Mouse (Mus musculus) embryonic facial prominence, embryonic 13.5 days (tissue): ENCODE data around the gene Igf2r. TPM values are rescaled to one million over a fixed set of nuclear protein-coding genes. Genes with fewer than 3 reads are reported as not detected.
"Not testable (repeated sequence)": the region's sequence is repeated elsewhere in the genome, so short reads cannot be mapped to it uniquely, and the experiment has no call there.

ENCODE experiments used
- ATAC-seq: fragments of 200-750 bp; cut with Nextera tagmentation; 2 replicates; pipeline ENCODE4 v1.8.0; 2017; ENCODE audit warnings: low read depth; ENCODE audit not compliant: insufficient number of reproducible peaks, insufficient read depth, low FRiP score, low TSS enrichment
- H3K27ac ChIP-seq: fragments of 300-500 bp; sonication (generic); 2 replicates; pipeline ENCODE4 v1.5.1; 2015; ENCODE audit warnings: moderate library complexity, mild to moderate bottlenecking, inconsistent platforms
- H3K27me3 ChIP-seq: fragments of 300-500 bp; sonication (generic); 2 replicates; pipeline ENCODE4 v1.6.1; 2015; ENCODE audit warnings: mild to moderate bottlenecking, inconsistent platforms
- H3K36me3 ChIP-seq: fragments of 300-500 bp; sonication (generic); 2 replicates; pipeline ENCODE4 v1.6.1; 2015; ENCODE audit warnings: mild to moderate bottlenecking, inconsistent platforms
- H3K4me1 ChIP-seq: fragments of 300-500 bp; sonication (generic); 2 replicates; pipeline ENCODE4 v1.6.1; 2015; ENCODE audit warnings: inconsistent platforms
- H3K4me2 ChIP-seq: fragments of 300-500 bp; sonication (generic); 2 replicates; pipeline ENCODE4 v1.6.1; 2015; ENCODE audit warnings: moderate library complexity, mild to moderate bottlenecking, inconsistent platforms
- H3K4me3 ChIP-seq: fragments of 300-500 bp; sonication (generic); 2 replicates; pipeline ENCODE4 v1.5.1; 2015; ENCODE audit warnings: mild to moderate bottlenecking, inconsistent platforms
- H3K9ac ChIP-seq: fragments of 300-500 bp; sonication (generic); 2 replicates; pipeline ENCODE4 v1.6.1; 2015; ENCODE audit warnings: mild to moderate bottlenecking, inconsistent platforms
- H3K9me3 ChIP-seq: fragments of 300-500 bp; sonication (generic); 2 replicates; pipeline ENCODE4 v1.6.1; 2016; ENCODE audit warnings: inconsistent platforms
- WGBS: fragments of 180-500 bp; shearing (Covaris S2); methylation state at CpG from one replicate; pipeline ENCODE4 v1.1.7; 2015; ENCODE audit warnings: mixed read lengths; 5-methylcytosine and 5-hydroxymethylcytosine counted together
- polyA plus RNA-seq: library from polyadenylated mRNA; unstranded; fragments of >200 nt; fragmentation: Nextera tagmentation; extraction: Ambion mirVana; gene quantifications from 2 replicates; pipeline ENCODE4 v1.2.1, GENCODE M21; 2015

Gene Igf2r
- polyA plus RNA-seq, 1 experiment from 2014 or later = 27.9 TPM

- no peaks in the 10 kb centered on the region for H3K9me3 ChIP-seq
- H3K4me2 ChIP-seq = no peak overlapping the region
- peaks cover 29% of the 10 kb centered on the region for H3K36me3 ChIP-seq
- no peak overlapping the region for H3K4me3 ChIP-seq
- no peak overlapping the region for H3K9ac ChIP-seq
- no peaks in the 10 kb centered on the region for H3K4me1 ChIP-seq
- no peaks in the 10 kb centered on the region for H3K27me3 ChIP-seq
- no peak overlapping the region for H3K27ac ChIP-seq
- ATAC-seq = no peak
Observed at GRCm38 (mm10) chr17:12678261-12678660, 91.2 kb downstream of the Igf2r start.

GRCm38 (mm10) chr17:12677139-12677538 lies 92.3 kb downstream of the Igf2r start:
- Histone ChIP-seq H3K36me3 (peaks cover 20% of the 10 kb centered on the region), H3K4me3 (no peak overlapping the region), H3K27ac (no peak overlapping the region), H3K4me1 (peaks cover 5% of the 10 kb centered on the region), H3K27me3 (no peaks in the 10 kb centered on the region), H3K9me3 (no peaks in the 10 kb centered on the region), H3K4me2 (no peak overlapping the region), H3K9ac (no peak overlapping the region)
- no peak for ATAC-seq

- WGBS = 76% methylated on average over 7 of the region's 7 CpGs
- H3K4me1 ChIP-seq = peaks cover 9% of the 10 kb centered on the region
- H3K4me3 ChIP-seq = no peak within 1 kb of the TSS
- H3K4me2 ChIP-seq = no peak within 1 kb of the TSS
- H3K36me3 ChIP-seq = peaks cover 11% of the 10 kb centered on the region
- H3K27me3 ChIP-seq = no peaks in the 10 kb centered on the region
- H3K9ac ChIP-seq = no peak within 1 kb of the TSS
- H3K27ac ChIP-seq = no peak within 1 kb of the TSS
- ATAC-seq = no peak
- no peaks in the 10 kb centered on the region for H3K9me3 ChIP-seq
Observed at GRCm38 (mm10) chr17:12675646-12676045, 93.8 kb downstream of the Igf2r start, which contains the start of gene Slc22a1. Gene Slc22a1 (minus strand): TSS chr17:12675829.

- not testable (repeated sequence) for H3K9ac ChIP-seq, H3K36me3 ChIP-seq, H3K4me3 ChIP-seq, H3K27me3 ChIP-seq, H3K4me2 ChIP-seq, ATAC-seq, H3K9me3 ChIP-seq, H3K4me1 ChIP-seq, H3K27ac ChIP-seq
- WGBS = 86% methylated on average over 7 of the region's 7 CpGs
Observed at GRCm38 (mm10) chr17:12674980-12675379, 94.5 kb downstream of the Igf2r start.

- WGBS = 73% methylated on average over 3 of the region's 3 CpGs
- Histone ChIP-seq H3K4me1 (peaks cover 12% of the 10 kb centered on the region), H3K4me2 (no peak overlapping the region), H3K4me3 (no peak overlapping the region), H3K9ac (no peak overlapping the region), H3K9me3 (no peaks in the 10 kb centered on the region), H3K36me3 (no peaks in the 10 kb centered on the region), H3K27me3 (no peaks in the 10 kb centered on the region), H3K27ac (no peak overlapping the region)
- ATAC-seq = no peak
Observed at GRCm38 (mm10) chr17:12673871-12674270, 95.6 kb downstream of the Igf2r start.

- Histone ChIP-seq H3K4me2 (no peak overlapping the region), H3K4me3 (no peak overlapping the region), H3K36me3 (no peaks in the 10 kb centered on the region), H3K27me3 (no peaks in the 10 kb centered on the region), H3K27ac (no peak overlapping the region), H3K4me1 (peaks cover 12% of the 10 kb centered on the region), H3K9me3 (no peaks in the 10 kb centered on the region), H3K9ac (no peak overlapping the region)
- 32% methylated on average over 7 of the region's 7 CpGs for WGBS
- ATAC-seq = peak; percentile 48; the same call in 1 of the 2 replicates
Observed at GRCm38 (mm10) chr17:12672285-12672790, 97.1 kb downstream of the Igf2r start.

GRCm38 (mm10) chr17:12671029-12671605 lies 98.3 kb downstream of the Igf2r start:
- H3K4me2 ChIP-seq = no peak overlapping the region
- H3K4me1 ChIP-seq = peaks cover 15% of the 10 kb centered on the region
- H3K9ac ChIP-seq = no peak overlapping the region
- H3K27me3 ChIP-seq = no peaks in the 10 kb centered on the region
- no peak for ATAC-seq
- no peak overlapping the region for H3K27ac ChIP-seq
- WGBS = 85% methylated on average over 5 of the region's 5 CpGs
- H3K36me3 ChIP-seq = no peaks in the 10 kb centered on the region
- no peak overlapping the region for H3K4me3 ChIP-seq
- H3K9me3 ChIP-seq = no peaks in the 10 kb centered on the region

GRCm38 (mm10) chr17:12669363-12669679 lies 100.1 kb downstream of the Igf2r start:
- H3K9ac ChIP-seq = no peak overlapping the region
- no peak overlapping the region for H3K4me3 ChIP-seq
- H3K9me3 ChIP-seq = no peaks in the 10 kb centered on the region
- H3K27ac ChIP-seq = no peak overlapping the region; the same call in 1 of the 2 replicates
- no peak overlapping the region for H3K4me2 ChIP-seq
- ATAC-seq = no peak
- H3K27me3 ChIP-seq = no peaks in the 10 kb centered on the region
- peaks cover 15% of the 10 kb centered on the region for H3K4me1 ChIP-seq
- H3K36me3 ChIP-seq = no peaks in the 10 kb centered on the region

GRCm38 (mm10) chr17:12668478-12669362 lies 100.7 kb downstream of the Igf2r start:
- Histone ChIP-seq H3K4me2 (no peak overlapping the region), H3K27ac (no peak overlapping the region; the same call in 1 of the 2 replicates), H3K4me1 (peaks cover 15% of the 10 kb centered on the region), H3K9ac (no peak overlapping the region), H3K9me3 (no peaks in the 10 kb centered on the region), H3K4me3 (no peak overlapping the region), H3K27me3 (no peaks in the 10 kb centered on the region), H3K36me3 (no peaks in the 10 kb centered on the region)
- WGBS = 54% methylated on average over 7 of the region's 7 CpGs
- ATAC-seq = no peak

- H3K27me3 ChIP-seq = 0 out of 2 replicates have a peak, but pooled peaks cover 8% of the 10 kb centered on the region
- no peak overlapping the region for H3K27ac ChIP-seq
- H3K4me1 ChIP-seq = 0 out of 2 replicates have a peak, but pooled peaks cover 2% of the 10 kb centered on the region
- H3K36me3 ChIP-seq = no peaks in the 10 kb centered on the region
- no peaks in the 10 kb centered on the region for H3K9me3 ChIP-seq
- no peak for ATAC-seq
- no peak overlapping the region for H3K4me2 ChIP-seq
- no peak overlapping the region for H3K4me3 ChIP-seq
- no peak overlapping the region for H3K9ac ChIP-seq
- 75% methylated on average over 8 of the region's 8 CpGs for WGBS
Observed at GRCm38 (mm10) chr17:12664156-12664555, 105.3 kb downstream of the Igf2r start.

- 70% methylated on average over 13 of the region's 13 CpGs for WGBS
Observed at GRCm38 (mm10) chr17:12660572-12661260, 108.7 kb downstream of the Igf2r start.

More at GRCm38 (mm10) chr17:12660572-12661260, 108.7 kb downstream of the Igf2r start:
- H3K4me2 ChIP-seq = no peak overlapping the region
- no peaks in the 10 kb centered on the region for H3K4me1 ChIP-seq
- H3K9me3 ChIP-seq = no peaks in the 10 kb centered on the region
- H3K4me3 ChIP-seq = no peak overlapping the region
- H3K27me3 ChIP-seq = 0 out of 2 replicates have a peak, but pooled peaks cover 8% of the 10 kb centered on the region
- H3K9ac ChIP-seq = no peak overlapping the region
- H3K27ac ChIP-seq = no peak overlapping the region
- no peak for ATAC-seq
- no peaks in the 10 kb centered on the region for H3K36me3 ChIP-seq
